Mouse (Mus musculus) spleen, postnatal 10 days (tissue): ENCODE data around the gene Sulf2.

Experiments
- DNase-seq, 2 experiments: peaks; one replicate each; pipeline ENCODE4 v3.0.0; 2021 to 2022; ENCODE audit warnings: low spot score in 2 of 2

The Sulf2 gene

DNA sequence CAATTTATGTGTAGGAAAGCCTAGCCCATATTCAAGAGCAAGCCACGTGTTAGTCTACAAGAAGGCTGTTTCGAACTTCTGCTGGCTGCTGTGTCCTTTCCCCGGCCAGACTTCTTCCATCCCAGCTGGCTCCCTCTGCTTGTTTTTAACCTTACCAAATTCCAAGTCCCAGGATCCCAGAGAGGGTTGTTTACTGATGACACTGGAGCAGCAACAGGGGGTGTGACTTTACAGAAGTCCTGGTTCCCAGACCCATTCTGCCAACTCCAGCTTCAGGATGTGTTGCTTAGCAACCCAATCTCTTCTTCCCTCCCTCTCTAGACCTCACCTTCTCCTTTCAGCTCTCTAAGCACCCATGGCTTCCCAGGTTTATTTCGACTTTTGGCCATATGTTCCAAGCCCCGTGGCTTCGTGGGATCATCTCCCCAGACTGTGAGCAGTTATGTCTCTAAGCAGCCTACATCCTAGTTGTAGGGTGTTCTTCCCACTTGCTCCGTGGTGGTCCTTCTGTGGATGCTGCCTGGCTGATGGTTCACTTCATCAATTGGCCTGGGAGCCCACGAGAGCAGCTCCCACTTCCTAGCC is 20.2 kb upstream of the Sulf2 start:
- no peak for DNase-seq

DNA sequence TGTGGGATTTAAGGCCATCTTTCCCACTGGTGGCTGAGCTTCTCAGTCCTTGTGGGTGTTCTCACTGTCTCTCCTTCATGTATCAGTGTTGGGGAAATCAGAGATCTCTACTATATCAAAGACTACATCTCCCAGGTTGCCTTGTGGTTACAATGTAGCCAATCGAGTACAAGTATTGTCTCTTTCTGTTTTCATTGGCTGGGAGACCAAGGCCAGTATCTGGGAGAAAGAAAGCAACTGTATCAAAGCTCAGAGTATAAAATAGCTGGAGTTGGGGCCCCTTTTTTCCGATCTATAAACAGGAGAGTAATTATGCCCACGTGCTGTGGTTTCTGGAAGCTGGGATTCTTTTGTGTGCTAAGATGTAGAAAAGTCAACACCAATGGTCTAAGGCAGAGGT is 19.7 kb upstream of the Sulf2 start:
- no peak for DNase-seq

DNA sequence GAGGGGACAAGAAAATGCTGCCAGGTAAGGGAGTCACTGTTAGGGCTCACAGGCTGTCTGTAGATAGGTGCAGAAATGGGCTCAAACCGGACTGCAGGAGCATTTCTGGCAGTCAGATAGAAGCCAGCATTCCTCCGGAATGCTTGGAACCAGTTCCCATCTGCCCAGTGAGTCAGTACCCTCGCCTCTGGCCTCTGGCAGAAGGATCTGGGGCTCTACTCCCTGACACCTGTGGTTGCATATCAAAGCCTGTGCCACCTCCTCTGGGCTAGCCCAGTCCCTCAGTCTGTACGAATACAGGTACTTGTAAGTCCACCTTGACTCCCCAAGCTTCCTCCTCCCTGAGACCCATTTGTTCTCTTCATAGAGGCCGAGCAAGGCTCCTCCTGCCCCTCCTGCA is 17.7 kb upstream of the Sulf2 start:
- no peak for DNase-seq

DNA sequence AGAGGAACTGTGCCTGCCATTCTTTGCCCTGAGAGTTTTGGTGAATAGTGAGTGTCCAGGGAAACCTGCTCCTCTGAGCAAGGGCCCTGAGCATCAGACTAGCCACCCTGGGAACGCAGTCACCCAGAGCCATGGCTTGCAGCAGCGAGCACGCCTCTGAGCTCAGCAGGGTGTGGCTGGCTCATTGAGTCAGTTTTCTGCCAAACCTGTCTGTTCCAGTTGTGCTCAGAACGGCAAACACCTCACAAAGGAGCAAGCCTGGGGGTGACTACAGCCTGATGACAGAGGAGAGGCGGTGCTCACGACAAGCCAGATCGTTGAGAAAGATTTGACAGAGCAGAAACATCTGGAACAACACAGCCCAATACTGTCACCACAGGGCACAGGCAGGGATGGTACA is 14.7 kb upstream of the Sulf2 start:
- DNase-seq, result no peak

DNA sequence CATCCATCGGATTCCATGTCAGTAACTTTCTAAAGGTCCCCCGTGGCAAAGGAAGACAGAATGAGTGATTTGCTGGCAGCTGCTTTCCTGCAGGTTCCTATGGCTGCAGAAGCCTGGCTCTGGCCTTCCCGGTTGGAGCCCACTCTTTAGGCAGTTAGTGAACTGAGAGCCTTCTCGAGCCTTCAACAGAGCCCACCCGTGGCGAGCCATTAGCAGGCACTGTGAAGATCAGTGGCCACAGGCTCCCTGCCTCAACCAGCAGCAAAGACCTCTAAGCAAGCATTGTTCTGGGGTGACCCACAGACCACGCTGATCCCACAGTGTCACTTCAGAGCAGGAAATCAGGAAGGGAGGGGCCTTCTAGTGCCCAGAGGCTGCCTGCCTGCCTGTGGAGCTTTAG is 13.4 kb upstream of the Sulf2 start:
- DNase-seq, result no peak

DNA sequence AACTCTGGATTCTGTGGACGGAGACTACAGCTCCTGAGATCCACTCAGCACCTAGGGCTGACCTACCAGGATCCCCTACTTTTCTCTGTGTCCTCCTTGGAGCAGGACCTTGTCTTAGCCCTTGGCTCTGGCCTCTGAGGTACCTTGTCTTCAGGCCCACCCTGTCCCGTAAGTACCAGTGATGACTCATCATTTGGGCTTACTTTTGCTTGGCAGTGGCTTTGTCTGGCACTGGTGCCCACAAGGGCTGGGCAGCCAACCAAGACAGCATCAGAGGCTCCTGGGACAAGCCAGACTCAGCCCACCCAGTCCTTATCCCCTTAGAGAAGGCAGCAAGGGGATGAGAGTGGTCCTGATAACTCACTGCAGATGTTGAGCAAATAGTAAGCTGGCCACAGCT is 11.9 kb upstream of the Sulf2 start:
- DNase-seq, result no peak

DNA sequence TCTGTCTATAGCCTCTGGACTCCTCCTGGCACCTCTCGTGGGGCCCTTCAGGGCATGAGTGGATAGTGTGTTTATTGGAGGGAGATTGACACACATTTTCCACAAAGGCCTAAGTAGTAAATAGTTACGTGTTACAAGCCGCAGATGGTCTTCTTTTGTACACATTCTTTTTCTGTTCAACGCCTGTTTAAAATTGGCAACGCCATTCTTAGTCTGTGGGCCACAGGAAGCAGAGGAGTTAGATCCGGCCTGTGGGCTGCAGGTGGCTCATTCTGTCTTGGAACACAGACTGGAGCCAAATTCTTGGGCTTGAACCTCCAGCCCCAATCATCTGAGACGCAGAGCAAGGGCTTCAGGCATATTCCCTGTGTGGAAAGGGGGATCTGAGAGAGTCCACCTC is 9.9 kb upstream of the Sulf2 start:
- no peak for DNase-seq

DNA sequence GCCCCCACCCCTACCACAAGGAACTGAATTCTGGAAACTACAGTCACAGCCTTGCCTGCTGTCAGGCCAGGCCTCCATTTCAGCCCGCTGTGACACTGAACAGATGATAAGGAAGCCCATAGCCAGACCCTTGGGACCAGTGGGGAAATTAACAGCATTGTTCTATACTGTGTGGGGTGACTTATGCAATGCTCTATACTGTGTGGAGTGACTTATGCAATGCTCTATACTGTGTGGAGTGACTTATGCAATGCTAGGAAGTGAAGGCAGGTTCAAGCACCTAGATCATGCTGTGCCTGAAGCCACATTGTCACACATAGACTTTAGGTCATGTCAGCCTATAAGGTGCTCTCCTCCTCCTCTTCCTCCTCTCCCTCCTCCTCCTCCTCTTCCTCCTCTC is 9.1 kb upstream of the Sulf2 start:
- no peak for DNase-seq

DNA sequence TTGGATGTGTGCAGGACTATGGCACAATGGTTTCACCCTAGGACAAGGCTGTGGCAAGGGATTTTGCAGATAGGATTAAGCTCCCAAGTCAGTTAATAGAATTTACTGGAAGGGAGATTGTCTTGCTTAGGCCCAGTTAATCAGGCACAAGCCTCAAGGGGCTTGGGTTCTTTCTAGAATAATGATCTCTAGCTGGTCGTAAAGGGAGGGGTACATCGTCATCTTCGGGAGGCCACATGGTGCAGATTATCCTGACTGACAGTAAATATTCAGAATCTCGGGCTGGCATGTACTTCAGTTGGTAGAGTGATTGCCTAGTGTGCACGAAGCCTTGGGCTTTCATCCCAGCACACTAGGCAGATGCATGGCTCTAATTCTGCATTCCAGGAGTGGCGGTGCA is 8.5 kb upstream of the Sulf2 start:
- DNase-seq, result no peak

DNA sequence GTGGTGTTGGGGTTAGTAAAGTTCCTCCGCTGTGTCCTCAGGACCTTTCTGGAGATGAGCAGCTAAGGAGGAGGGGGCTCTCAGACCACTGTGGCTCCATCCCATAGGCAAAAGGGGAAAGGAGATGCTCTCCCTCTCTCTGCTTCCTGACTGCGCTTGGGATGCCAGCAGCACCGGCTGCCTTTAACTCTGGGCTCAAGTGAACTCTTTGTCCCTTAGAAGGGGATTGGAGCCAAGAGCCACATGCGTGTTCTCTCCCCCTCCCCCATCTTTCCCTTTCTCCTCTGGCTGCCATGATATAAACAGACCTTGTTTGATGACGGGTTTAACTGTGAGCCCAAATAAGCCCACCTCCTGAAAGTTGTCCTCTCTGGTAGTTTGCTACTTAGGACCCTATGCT is 7.8 kb upstream of the Sulf2 start:
- no peak for DNase-seq

DNA sequence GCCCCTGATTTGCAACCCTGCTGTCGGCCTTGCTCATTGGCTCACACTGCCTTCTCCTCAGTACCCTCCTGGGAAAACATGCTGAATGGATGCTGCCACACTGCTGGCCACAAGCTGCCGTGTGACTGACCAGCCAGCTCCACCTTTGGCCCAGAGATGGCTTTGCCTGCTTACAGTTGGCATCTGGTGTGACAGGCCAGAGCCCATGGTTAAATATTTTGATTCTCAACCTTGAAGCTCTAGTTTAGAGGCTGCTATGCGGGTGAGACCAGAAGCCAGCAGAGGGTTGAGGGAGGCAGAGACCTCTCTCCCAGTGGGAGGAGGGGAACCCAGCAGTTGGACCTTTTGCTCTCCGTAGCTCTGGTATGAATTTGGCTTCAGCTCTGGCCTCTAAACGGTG is 6.7 kb upstream of the Sulf2 start:
- DNase-seq, result no peak

DNA sequence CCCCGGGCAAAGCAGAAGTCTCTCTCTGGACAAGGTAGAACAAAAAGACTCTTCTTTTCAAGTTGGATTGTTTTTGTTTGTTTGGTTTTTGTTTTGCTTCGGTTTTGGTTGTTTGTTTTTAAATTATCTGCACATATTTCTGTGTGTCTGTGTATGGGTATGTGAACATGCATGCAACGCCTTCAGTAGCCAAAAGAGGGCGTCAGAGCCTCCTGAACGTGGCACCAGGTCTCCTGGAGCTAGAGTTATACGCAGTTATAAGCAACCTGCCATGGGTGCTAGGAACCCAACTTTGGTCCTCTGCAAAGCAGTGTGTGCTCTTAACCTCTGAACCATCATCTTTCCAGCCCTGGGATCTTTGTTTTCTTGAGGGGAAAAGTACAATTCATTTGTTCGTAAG is 3.8 kb upstream of the Sulf2 start:
- no peak for DNase-seq

DNA sequence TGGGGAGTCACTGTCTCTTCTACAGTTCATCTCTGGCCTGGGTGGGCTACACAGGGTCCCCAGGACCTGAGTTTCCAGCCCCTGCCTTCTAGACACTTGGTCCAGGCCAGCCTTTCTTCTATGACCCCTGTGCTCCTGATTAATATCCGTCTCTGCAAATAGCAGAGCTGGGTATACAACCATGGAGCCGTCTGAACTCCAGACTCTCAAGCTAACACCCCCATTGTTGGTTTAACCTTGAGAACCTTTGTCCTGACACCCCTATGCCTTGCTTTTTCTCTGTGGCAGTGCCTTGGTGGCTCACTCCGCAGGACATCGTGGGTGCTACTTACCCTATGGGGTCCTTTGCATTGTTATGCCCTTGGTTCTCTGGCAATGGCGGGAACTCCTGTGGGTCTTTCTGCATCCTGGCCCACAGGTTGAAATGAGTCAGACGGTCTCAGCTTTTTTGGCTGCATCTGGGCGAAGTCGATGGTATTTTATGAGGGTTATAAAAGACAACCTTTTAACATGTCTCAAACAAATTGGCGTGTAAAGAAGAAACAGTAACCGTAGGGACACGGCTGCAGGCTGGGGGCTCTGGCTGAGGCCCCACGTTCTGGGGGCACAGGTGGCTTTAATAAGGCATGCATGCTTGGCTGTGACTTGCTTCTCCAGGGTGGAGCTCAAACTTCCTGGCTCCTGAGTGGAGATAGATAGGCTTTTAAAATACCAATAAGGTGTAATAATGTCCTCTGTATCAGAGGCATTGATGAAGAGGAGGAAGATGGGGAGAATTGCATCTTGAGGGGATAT is 2.5 kb upstream of the Sulf2 start:
- no peak for DNase-seq

DNA sequence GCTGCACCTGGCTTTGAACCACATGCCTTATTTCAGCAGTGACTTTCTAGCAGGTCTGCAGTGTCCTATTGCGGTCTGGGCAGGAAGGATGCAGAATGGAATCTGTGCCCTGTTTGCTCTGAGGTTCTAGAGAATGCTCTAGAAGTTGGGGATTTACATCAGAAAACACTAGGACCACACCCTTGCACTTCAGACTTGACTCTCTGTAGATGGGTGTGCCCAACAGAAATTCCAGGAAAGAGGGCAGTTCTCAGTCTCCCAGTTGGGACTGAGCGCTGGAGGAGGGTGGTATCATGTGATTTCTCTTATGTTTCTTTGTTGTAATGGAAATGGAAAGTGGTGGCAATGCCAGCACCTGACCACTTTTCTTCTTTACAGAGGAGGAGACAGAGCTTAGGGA is 1.7 kb upstream of the Sulf2 start:
- DNase-seq, result no peak

DNA sequence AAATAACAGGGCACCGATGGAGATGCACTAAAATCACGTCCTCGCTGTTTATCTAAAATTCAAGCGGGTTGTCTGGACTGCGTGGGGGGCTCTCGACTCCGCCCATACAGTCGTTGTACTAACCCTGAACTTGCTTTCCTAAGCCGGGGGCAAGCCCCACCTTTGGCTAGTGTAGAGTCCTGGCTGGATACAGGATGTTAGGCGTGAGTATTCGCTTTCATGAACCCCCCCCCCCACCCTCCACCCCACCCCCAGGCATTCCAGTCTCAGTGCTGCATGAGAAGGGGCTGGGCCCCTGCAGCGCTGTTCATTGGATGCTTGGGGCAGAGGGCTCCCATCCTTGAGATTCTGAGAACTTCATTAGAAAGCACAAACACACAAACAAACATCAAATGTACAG is 659 bp upstream of the Sulf2 start:
- no peak for DNase-seq

DNA sequence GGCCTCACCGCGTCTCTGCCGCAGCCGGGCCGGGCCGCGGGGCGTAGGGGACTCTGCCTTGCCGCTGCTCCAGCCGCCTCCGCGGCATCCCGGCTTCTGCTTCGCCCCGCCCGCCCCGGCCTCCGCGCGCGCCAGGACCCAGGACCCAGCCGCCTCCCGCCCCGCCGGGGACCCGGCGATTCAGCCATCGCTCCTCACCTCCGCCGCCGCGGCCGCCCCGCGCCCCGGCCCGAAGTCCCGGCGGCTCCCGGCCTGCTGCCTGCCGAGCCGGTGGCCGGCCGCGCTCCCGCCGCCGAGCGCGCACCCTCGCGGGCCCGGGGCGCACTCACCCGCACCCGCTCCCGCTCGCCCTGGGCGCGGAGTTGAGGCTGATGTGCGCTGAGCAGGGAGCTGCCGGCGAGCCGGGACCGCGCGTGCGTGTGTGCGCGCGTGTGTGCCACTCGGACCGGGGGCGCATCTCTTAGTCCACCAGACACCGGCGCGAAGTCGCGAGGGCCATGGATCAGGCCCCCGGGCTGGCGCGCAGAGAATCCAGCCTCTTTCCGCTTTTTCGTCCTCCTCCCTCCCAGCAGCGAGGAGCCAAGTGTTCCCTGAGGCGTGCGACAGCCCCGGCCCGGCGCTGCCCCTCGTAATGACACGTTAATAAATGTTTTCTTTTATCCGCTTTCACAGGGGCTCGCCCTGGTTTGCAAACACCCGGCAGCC is 562 bp downstream of the Sulf2 start:
- peak; percentile 5 to 19 for DNase-seq

DNA sequence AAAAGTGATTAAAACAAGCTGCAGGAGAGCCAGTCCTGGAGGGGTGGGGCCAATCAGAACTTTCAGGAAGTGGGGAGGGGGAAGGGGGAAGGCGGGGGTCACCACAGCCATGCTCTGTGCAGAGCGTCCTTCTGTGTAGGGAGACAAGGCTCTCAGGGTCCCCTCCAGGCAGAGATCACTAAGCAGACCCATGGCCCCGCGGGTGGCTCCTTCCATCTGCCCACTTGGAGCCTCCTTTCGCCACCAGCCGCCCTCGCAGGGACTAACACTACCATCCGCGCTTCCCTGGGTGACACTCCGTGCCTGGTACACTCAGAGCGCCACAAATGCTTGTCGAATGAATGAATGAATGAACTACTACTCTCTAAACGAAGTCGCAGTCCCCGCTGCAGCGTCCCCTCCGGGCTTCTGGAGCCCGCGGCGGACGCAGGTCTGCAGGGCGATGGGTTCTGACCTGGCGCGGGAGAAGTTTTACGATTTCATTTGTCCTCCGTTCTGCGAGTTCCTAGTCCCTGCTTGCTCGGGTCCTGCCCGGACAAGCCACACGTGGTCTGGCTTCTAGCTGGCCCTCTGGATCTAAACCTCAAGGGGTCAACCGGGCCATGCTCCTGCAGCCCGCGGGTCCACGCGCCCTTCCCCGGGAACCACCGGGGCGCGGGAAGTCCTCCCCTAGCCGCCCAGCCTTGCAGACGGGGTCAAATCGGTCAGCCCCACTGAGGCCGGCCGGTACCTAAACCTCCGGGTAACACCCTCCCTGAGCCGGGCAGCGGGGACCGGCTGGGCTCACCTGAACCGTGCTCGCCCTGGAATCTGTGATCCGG is 1.4 kb downstream of the Sulf2 start:
- peak in 1 of 2 experiments; percentile 16 for DNase-seq

DNA sequence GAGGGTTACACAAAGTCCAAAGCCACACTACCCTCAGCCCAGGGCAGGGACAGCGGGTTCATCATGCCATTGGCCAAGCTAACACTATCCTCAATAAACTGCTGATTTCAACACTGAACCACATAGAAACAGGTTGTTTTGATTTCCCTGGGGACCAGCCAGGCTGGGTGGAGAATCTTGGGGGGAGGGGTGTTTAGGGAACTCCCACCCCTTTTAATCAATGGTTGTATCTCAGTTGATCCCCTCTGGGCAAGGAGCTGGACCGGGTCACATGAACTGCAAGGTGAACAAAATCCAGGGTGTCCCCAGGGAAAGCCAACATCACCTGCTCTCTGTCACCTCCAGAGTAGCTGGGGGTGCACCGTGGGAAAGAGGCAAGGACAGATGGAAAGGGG is 2.1 kb downstream of the Sulf2 start:
- no peak for DNase-seq

DNA sequence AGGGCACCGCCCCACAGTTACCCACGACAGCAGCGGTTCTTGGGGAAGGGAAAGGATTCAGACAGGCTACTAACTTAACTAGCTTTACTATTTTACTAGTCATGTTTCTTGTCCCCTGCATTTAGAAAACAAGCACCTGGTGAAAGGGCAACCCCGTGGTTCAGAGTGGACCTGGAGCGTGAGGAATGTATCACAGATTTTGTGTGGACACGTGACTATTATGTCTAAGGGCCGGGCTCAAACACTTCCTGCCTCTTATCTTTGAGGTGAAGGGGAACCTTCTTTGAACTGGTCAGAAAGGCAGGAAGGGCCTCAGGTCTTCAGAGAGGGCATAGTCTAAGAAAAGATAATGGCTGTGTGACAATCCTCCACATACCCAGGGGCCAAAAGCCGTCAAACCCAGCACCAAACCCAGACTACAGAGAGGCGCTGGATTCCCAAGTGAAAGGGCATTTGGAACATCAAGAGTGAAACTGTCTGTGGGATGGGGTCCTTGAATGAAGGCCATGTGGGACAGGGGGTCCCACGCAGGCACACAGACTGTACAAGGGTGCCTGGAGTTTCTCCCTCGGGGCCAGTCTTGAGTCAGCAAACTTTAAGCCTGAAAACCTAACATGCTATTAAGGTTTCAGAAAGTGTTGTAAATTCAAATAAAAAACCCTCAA is 2.6 kb downstream of the Sulf2 start:
- no peak for DNase-seq

DNA sequence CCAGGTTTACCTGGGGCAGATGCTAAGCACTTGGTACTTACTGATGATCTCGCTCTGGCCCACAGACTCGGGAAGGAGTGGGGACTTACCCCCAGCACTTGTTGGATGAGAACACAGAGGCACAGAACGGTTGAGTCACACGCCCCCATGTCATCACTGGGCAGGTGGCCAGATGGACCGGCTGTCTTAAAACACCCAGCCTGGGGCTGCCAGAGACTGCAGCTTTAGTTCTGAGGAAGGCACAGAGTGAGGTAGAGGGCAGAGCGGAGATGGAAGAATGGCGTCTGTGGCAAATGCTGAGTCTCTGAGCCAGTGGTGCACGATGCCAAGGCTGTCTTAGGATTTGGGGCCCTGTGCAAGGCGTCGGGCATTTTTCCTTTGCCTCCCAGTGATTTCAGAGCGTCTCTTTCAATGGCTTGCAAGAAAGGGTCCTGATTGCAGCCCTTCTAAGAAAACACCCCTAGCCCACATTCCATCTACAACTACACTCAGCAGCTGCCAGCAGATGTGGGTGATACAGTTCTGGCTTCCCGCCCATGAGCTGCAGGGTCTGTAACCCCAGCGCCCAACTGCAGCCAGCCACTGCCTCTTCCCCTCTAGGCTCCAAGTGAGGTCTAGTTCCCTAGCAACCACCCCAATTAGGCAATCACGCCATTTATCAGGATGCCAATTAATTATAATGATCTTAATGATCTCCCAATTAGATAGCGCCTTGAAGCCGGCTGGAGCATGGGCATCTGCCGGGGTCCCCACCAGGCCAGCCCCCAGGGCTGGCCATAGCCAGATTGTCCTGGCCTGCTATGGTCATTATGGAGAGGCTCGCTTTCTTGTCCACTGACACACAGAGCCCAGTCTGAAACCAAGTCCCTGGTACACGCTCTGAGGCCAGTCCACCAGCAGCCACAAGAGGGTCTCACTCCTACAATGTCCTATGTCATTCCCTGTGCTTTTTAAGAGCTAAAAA is 3.7 kb downstream of the Sulf2 start:
- DNase-seq, result peak in 1 of 2 experiments; percentile 21

DNA sequence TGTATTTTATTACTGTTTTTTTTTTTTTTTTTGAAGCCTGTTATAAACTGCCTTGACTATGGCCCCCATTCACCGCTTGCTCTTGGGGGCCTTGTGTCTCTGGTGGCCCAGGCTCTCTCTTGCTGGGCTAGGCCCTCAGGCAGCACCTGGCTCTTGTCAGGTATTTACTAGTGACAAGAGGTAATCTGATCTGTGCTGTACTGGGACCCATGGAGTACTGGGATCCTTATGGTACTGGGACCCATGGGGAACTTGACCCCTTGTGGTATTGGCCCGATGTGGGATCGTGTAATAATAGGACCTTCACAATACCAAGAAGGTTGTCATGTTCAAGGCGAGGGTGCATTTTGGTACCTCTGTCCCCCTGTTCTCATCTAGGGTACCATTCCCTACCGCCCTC is 4.9 kb downstream of the Sulf2 start:
- DNase-seq, result no peak
